7 mouse cellular contexts compared by ENCODE assay signal in genomic region chr4:107923803-107924194, GRCm38 (mm10). TPM values are rescaled to one million over a fixed set of nuclear protein-coding genes. Genes with fewer than 3 reads are reported as not detected.
DNase-seq lines count a peak whose midpoint lies in the region; ATAC-seq lines count a peak whose summit lies in the region.

No protein-coding gene starts in this region.

- peak overlapping the region; percentile 60 for H3K4me2 ChIP-seq in lung, embryonic 16.5 days (ENCODE audit: low read depth, low read length)
- peak overlapping the region; percentile 81 for H3K4me2 ChIP-seq in forebrain, embryonic 14.5 days (ENCODE audit: low read length)
- peak overlapping the region; percentile 72 for H3K4me2 ChIP-seq in limb, embryonic 15.5 days
- H3K4me2 ChIP-seq in stomach, embryonic 15.5 days = peak overlapping the region; percentile 71

- H3K4me3 ChIP-seq in lung, embryonic 16.5 days (ENCODE audit: low read length) = peak overlapping the region; percentile 77
- peak overlapping the region; percentile 66 for H3K4me3 ChIP-seq in forebrain, embryonic 14.5 days (ENCODE audit: low read depth, low read length)
- H3K4me3 ChIP-seq in limb, embryonic 15.5 days = peak overlapping the region; percentile 84
- peak overlapping the region; percentile 84 for H3K4me3 ChIP-seq in stomach, embryonic 15.5 days (replicated peaks)

- WGBS in lung, embryonic 16.5 days = 44% methylated on average over 7 of the region's 7 CpGs
- WGBS in forebrain, embryonic 14.5 days = 52% methylated on average over 7 of the region's 7 CpGs
- 43% methylated on average over 7 of the region's 7 CpGs for WGBS in limb, embryonic 15.5 days
- 39% methylated on average over 7 of the region's 7 CpGs for WGBS in stomach, embryonic 15.5 days

- no peak for DNase-seq in lung, postnatal 10 days
- DNase-seq in forebrain, embryonic 14.5 days (ENCODE audit: low spot score) = no peak
- DNase-seq in cerebellum, postnatal 10 days = no peak
- no peak for DNase-seq in gastrocnemius, postnatal 4 days (ENCODE audit: low spot score in 2 of 2)

- no peaks in the 10 kb centered on the region for H3K9me3 ChIP-seq in lung, embryonic 16.5 days (ENCODE audit: control insufficient read depth, low read length)
- H3K9me3 ChIP-seq in forebrain, embryonic 14.5 days (replicated peaks; ENCODE audit: control insufficient read depth, low read length) = no peaks in the 10 kb centered on the region
- H3K9me3 ChIP-seq in limb, embryonic 15.5 days = no peaks in the 10 kb centered on the region
- H3K9me3 ChIP-seq in stomach, embryonic 15.5 days = no peaks in the 10 kb centered on the region

- H3K4me1 ChIP-seq in lung, embryonic 16.5 days (replicated peaks; ENCODE audit: control insufficient read depth, insufficient read depth, low read length) = peaks cover 19% of the 10 kb centered on the region
- H3K4me1 ChIP-seq in forebrain, embryonic 14.5 days (ENCODE audit: control insufficient read depth, insufficient read depth, low read length) = peaks cover 6% of the 10 kb centered on the region; the same call in 1 of the 2 replicates
- peaks cover 22% of the 10 kb centered on the region for H3K4me1 ChIP-seq in limb, embryonic 15.5 days
- H3K4me1 ChIP-seq in stomach, embryonic 15.5 days = peaks cover 7% of the 10 kb centered on the region

- H3K27ac ChIP-seq in lung, embryonic 16.5 days (ENCODE audit: low read length) = peak overlapping the region; percentile 75; the same call in 1 of the 2 replicates
- no peak overlapping the region for H3K27ac ChIP-seq in forebrain, embryonic 14.5 days (ENCODE audit: low read depth, low read length)
- H3K27ac ChIP-seq in limb, embryonic 15.5 days = peak overlapping the region; percentile 86; the same call in 1 of the 2 replicates
- peak overlapping the region; percentile 52; the same call in 1 of the 2 replicates for H3K27ac ChIP-seq in stomach, embryonic 15.5 days

- no peak for ATAC-seq in lung, embryonic 16.5 days (ENCODE audit: low read depth)
- no peak for ATAC-seq in forebrain, embryonic 14.5 days
- ATAC-seq in limb, embryonic 15.5 days (ENCODE audit: insufficient number of reproducible peaks, low FRiP score, low TSS enrichment, low read depth) = no peak
- ATAC-seq in stomach, embryonic 15.5 days (ENCODE audit: insufficient read depth, low FRiP score, low read depth) = no peak

- no peaks in the 10 kb centered on the region for H3K27me3 ChIP-seq in lung, embryonic 16.5 days (ENCODE audit: control insufficient read depth, insufficient read depth, low read depth, low read length)
- no peaks in the 10 kb centered on the region for H3K27me3 ChIP-seq in forebrain, embryonic 14.5 days (replicated peaks; ENCODE audit: control insufficient read depth, insufficient read depth, low read length)
- no peaks in the 10 kb centered on the region for H3K27me3 ChIP-seq in limb, embryonic 15.5 days
- no peaks in the 10 kb centered on the region for H3K27me3 ChIP-seq in stomach, embryonic 15.5 days (replicated peaks)

- no peaks in the 10 kb centered on the region for H3K36me3 ChIP-seq in lung, embryonic 16.5 days (ENCODE audit: control insufficient read depth, insufficient read depth, low read length)
- H3K36me3 ChIP-seq in forebrain, embryonic 14.5 days (ENCODE audit: control insufficient read depth, insufficient read depth, low read length) = no peaks in the 10 kb centered on the region
- H3K36me3 ChIP-seq in limb, embryonic 15.5 days = no peaks in the 10 kb centered on the region
- no peaks in the 10 kb centered on the region for H3K36me3 ChIP-seq in stomach, embryonic 15.5 days

- H3K9ac ChIP-seq in lung, embryonic 16.5 days (ENCODE audit: low read length) = peak overlapping the region; percentile 40; the same call in 1 of the 2 replicates
- peak overlapping the region; percentile 78; the same call in 1 of the 2 replicates for H3K9ac ChIP-seq in forebrain, embryonic 14.5 days (ENCODE audit: low read length)
- no peak overlapping the region for H3K9ac ChIP-seq in limb, embryonic 15.5 days
- no peak overlapping the region for H3K9ac ChIP-seq in stomach, embryonic 15.5 days

RNA-seq across cellular contexts. Expression of gene Cpt2, which starts 0.4 kb away (rescaled TPM):
- polyA plus RNA-seq in lung, embryonic 16.5 days (2015; fragmentation: Nextera tagmentation; extraction: Ambion mirVana) = 43.7 and 51.1 TPM in 2 replicates
- polyA plus RNA-seq in forebrain, embryonic 14.5 days (2014; fragmentation: Nextera tagmentation; extraction: Ambion mirVana) = 20.3 and 21.0 TPM in 2 replicates
- 29.8 and 32.3 TPM in 2 replicates for polyA plus RNA-seq in limb, embryonic 15.5 days (2015; fragmentation: Nextera tagmentation; extraction: Ambion mirVana)
- polyA plus RNA-seq in stomach, embryonic 15.5 days (2015; fragmentation: Nextera tagmentation; extraction: Ambion mirVana) = 58.7 and 62.0 TPM in 2 replicates
- 10 to 100 TPM; 47.3 to 51.2 TPM for total RNA-seq in gastrocnemius, postnatal 4 days (2021)

RNA-seq across cellular contexts. Expression of gene 0610037L13Rik, which starts 34.2 kb away (rescaled TPM):
- 117 and 121 TPM in 2 replicates for polyA plus RNA-seq in lung, embryonic 16.5 days (2015; fragmentation: Nextera tagmentation; extraction: Ambion mirVana)
- 116 and 127 TPM in 2 replicates for polyA plus RNA-seq in forebrain, embryonic 14.5 days (2014; fragmentation: Nextera tagmentation; extraction: Ambion mirVana)
- polyA plus RNA-seq in limb, embryonic 15.5 days (2015; fragmentation: Nextera tagmentation; extraction: Ambion mirVana) = 152 and 153 TPM in 2 replicates
- polyA plus RNA-seq in stomach, embryonic 15.5 days (2015; fragmentation: Nextera tagmentation; extraction: Ambion mirVana) = 115 and 118 TPM in 2 replicates
- total RNA-seq in gastrocnemius, postnatal 4 days (2021) = 10 to 100 TPM; 69.3 to 81.8 TPM

RNA-seq across cellular contexts. Expression of gene Magoh, which starts 44.2 kb away (rescaled TPM):
- 176 and 181 TPM in 2 replicates for polyA plus RNA-seq in lung, embryonic 16.5 days (2015; fragmentation: Nextera tagmentation; extraction: Ambion mirVana)
- 151 and 175 TPM in 2 replicates for polyA plus RNA-seq in forebrain, embryonic 14.5 days (2014; fragmentation: Nextera tagmentation; extraction: Ambion mirVana)
- polyA plus RNA-seq in limb, embryonic 15.5 days (2015; fragmentation: Nextera tagmentation; extraction: Ambion mirVana) = 145 and 174 TPM in 2 replicates
- polyA plus RNA-seq in stomach, embryonic 15.5 days (2015; fragmentation: Nextera tagmentation; extraction: Ambion mirVana) = 181 and 193 TPM in 2 replicates
- 10 to 100 TPM; 53.9 to 63.6 TPM for total RNA-seq in gastrocnemius, postnatal 4 days (2021)

RNA-seq across cellular contexts. Expression of gene Slc1a7, which starts 44.3 kb away (rescaled TPM):
- 0.16 and 0.19 TPM in 2 replicates for polyA plus RNA-seq in lung, embryonic 16.5 days (2015; fragmentation: Nextera tagmentation; extraction: Ambion mirVana)
- not detected in 2 replicates for polyA plus RNA-seq in forebrain, embryonic 14.5 days (2014; fragmentation: Nextera tagmentation; extraction: Ambion mirVana)
- polyA plus RNA-seq in limb, embryonic 15.5 days (2015; fragmentation: Nextera tagmentation; extraction: Ambion mirVana) = 0.05 and 0.10 TPM in 2 replicates
- 0.08 and 0.21 TPM in 2 replicates for polyA plus RNA-seq in stomach, embryonic 15.5 days (2015; fragmentation: Nextera tagmentation; extraction: Ambion mirVana)
- not detected for total RNA-seq in gastrocnemius, postnatal 4 days (2021)

Comparison
In these comparisons a context has a peak if more than half of its experiments do, and no peak if none do; other contexts are left out.
1. H3K9ac ChIP-seq: peak in lung, embryonic 16.5 days (single experiment) and forebrain, embryonic 14.5 days (single experiment); none in limb, embryonic 15.5 days (single experiment) and stomach, embryonic 15.5 days (single experiment).
2. Peak in every context shown above with its lines, with median percentiles within 50 percentile points of each other: H3K4me2 ChIP-seq and H3K4me3 ChIP-seq.